19 mouse cellular contexts compared by ENCODE assay signal in the genomic region with DNA sequence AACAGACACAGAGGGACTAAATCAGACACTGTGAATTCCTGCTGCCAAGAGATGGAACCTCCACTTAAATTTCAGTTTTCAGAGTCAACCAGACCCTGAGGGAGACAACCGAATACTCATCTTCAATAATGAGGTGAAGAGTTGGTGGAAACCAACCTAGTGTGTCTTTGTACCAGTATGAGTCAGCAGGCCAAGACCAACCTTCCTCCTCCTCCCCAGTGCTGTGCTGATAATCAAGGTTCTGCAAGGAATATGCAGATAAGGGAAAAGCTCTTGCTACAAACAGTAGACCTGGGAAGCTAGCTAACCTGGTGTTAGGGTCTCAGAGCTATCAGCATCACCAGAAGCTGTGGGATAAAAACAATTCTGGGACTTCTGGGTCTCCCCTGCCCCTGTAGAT.
DNase-seq lines count a peak whose midpoint lies in the region; ATAC-seq and TF ChIP-seq lines count a peak whose summit lies in the region.
"Had no signal": no experiment of that assay in that cellular context is flagged by ENCODE, and none has a peak within 500 bp of the region (broad histone marks: within the 10 kb centered on the region; RNA-seq: fewer than 3 reads in every experiment).

No protein-coding gene starts in this region.

- no peaks in the 10 kb centered on the region for H3K9me3 ChIP-seq in heart, embryonic 15.5 days (replicated peaks)
- no peaks in the 10 kb centered on the region for H3K9me3 ChIP-seq in liver, embryonic 12.5 days (replicated peaks)
- H3K9me3 ChIP-seq in liver, embryonic 14.5 days (ENCODE audit: control insufficient read depth, low read length) = no peaks in the 10 kb centered on the region
- H3K9me3 ChIP-seq in stomach, postnatal 0 days (ENCODE audit: control insufficient read depth, low read length) = no peaks in the 10 kb centered on the region
- H3K9me3 ChIP-seq: embryonic facial prominence, embryonic 12.5 days; forebrain, embryonic 15.5 days; hindbrain, embryonic 15.5 days had no signal

- DNase-seq in heart, postnatal 10 days = no peak
- no peak for DNase-seq in liver
- DNase-seq in liver, embryonic 14.5 days (ENCODE audit: low read depth in 3 of 3, low spot score in 3 of 3) = no peak
- no peak for DNase-seq in stomach, postnatal 0 days (ENCODE audit: low spot score)
- DNase-seq in adrenal gland, adult (ENCODE audit: inconsistent age in 2 of 2, low spot score in 1 of 2) = no peak
- no peak for DNase-seq in neural tube, embryonic 10.5 days (ENCODE audit: extremely low spot score, low spot score)
- DNase-seq: adrenal gland, postnatal 10 days; cerebellum, adult 11 months; cerebellum, adult 8-10 months; cerebellum, postnatal 14 days; gastrocnemius, postnatal 36 days; heart, postnatal 36 days had no signal

- H3K27me3 ChIP-seq in heart, embryonic 15.5 days = no peaks in the 10 kb centered on the region
- H3K27me3 ChIP-seq in liver, embryonic 12.5 days (replicated peaks) = no peaks in the 10 kb centered on the region
- no peaks in the 10 kb centered on the region for H3K27me3 ChIP-seq in liver, embryonic 14.5 days (ENCODE audit: control insufficient read depth, insufficient read depth, low read length)
- no peaks in the 10 kb centered on the region for H3K27me3 ChIP-seq in stomach, postnatal 0 days (ENCODE audit: control insufficient read depth, insufficient read depth, low read length)
- H3K27me3 ChIP-seq: embryonic facial prominence, embryonic 12.5 days; forebrain, embryonic 15.5 days; hindbrain, embryonic 15.5 days had no signal

- no peaks in the 10 kb centered on the region; the same call in 1 of the 2 replicates for H3K36me3 ChIP-seq in heart, embryonic 15.5 days
- no peaks in the 10 kb centered on the region for H3K36me3 ChIP-seq in liver, embryonic 12.5 days
- no peaks in the 10 kb centered on the region for H3K36me3 ChIP-seq in liver, embryonic 14.5 days (replicated peaks; ENCODE audit: control insufficient read depth, insufficient read depth, low read depth)
- H3K36me3 ChIP-seq in stomach, postnatal 0 days (ENCODE audit: control insufficient read depth, insufficient read depth, low read length) = no peaks in the 10 kb centered on the region
- H3K36me3 ChIP-seq: embryonic facial prominence, embryonic 12.5 days; forebrain, embryonic 15.5 days; hindbrain, embryonic 15.5 days had no signal

- H3K9ac ChIP-seq in heart, embryonic 15.5 days = no peak overlapping the region
- no peak overlapping the region for H3K9ac ChIP-seq in liver, embryonic 12.5 days
- H3K9ac ChIP-seq in liver, embryonic 14.5 days (replicated peaks) = no peak overlapping the region
- H3K9ac ChIP-seq in stomach, postnatal 0 days (ENCODE audit: low read length) = no peak overlapping the region
- H3K9ac ChIP-seq: embryonic facial prominence, embryonic 12.5 days; forebrain, embryonic 15.5 days; hindbrain, embryonic 15.5 days had no signal

- ATAC-seq in heart, embryonic 15.5 days (replicated peaks; ENCODE audit: insufficient number of reproducible peaks, insufficient read depth, low FRiP score, low read depth) = no peak
- peak; percentile 85 for ATAC-seq in liver, embryonic 12.5 days
- peak; percentile 60; the same call in 1 of the 2 replicates for ATAC-seq in liver, embryonic 14.5 days (ENCODE audit: insufficient read depth)
- no peak for ATAC-seq in stomach, postnatal 0 days (ENCODE audit: low FRiP score, low TSS enrichment)
- ATAC-seq: forebrain, embryonic 15.5 days; inflammation-experienced regulatory T-cells, adult 6 months had no signal

- WGBS in heart, embryonic 15.5 days = 70% methylated on average over 1 of the region's 1 CpGs
- 61% methylated on average over 1 of the region's 1 CpGs for WGBS in liver, embryonic 12.5 days (ENCODE audit: insufficient replicate concordance)
- WGBS in liver, embryonic 14.5 days (ENCODE audit: insufficient replicate concordance) = 48% methylated on average over 1 of the region's 1 CpGs
- 91% methylated on average over 1 of the region's 1 CpGs for WGBS in stomach, postnatal 0 days

- no peak overlapping the region for H3K4me2 ChIP-seq in heart, embryonic 15.5 days
- H3K4me2 ChIP-seq in liver, embryonic 12.5 days = peak overlapping the region; percentile 16; the same call in 1 of the 2 replicates
- H3K4me2 ChIP-seq in liver, embryonic 14.5 days (ENCODE audit: low read depth) = no peak overlapping the region
- H3K4me2 ChIP-seq in stomach, postnatal 0 days (replicated peaks; ENCODE audit: low read depth) = no peak overlapping the region
- H3K4me2 ChIP-seq: embryonic facial prominence, embryonic 12.5 days; forebrain, embryonic 15.5 days; heart, embryonic 11.5 days; hindbrain, embryonic 15.5 days had no signal

- intact Hi-C loops in heart, postnatal 10 days (cut with DNase I) = no loop called here

- H3K27ac ChIP-seq in heart, embryonic 15.5 days = peak overlapping the region; percentile 4; the same call in 1 of the 2 replicates
- H3K27ac ChIP-seq in liver, embryonic 12.5 days = no peak overlapping the region
- no peak overlapping the region for H3K27ac ChIP-seq in liver, embryonic 14.5 days
- 0 out of 2 replicates have a peak overlapping the region, but pooled peaks have one; percentile 8 for H3K27ac ChIP-seq in stomach, postnatal 0 days (replicated peaks)
- H3K27ac ChIP-seq: embryonic facial prominence, embryonic 12.5 days; forebrain, embryonic 15.5 days; hindbrain, embryonic 15.5 days had no signal

- H3K4me1 ChIP-seq in heart, embryonic 15.5 days (replicated peaks) = peaks cover 24% of the 10 kb centered on the region
- H3K4me1 ChIP-seq in liver, embryonic 12.5 days = peaks cover 34% of the 10 kb centered on the region
- peaks cover 0 to 11% of the 10 kb centered on the region in 2 experiments; a peak in 2 of 4 replicates for H3K4me1 ChIP-seq in liver, embryonic 14.5 days (replicated peaks; ENCODE audit: control insufficient read depth in 2 of 2, insufficient read depth in 2 of 2, low read length in 1 of 2)
- H3K4me1 ChIP-seq in stomach, postnatal 0 days (replicated peaks; ENCODE audit: control insufficient read depth, insufficient read depth) = no peaks in the 10 kb centered on the region
- H3K4me1 ChIP-seq: embryonic facial prominence, embryonic 12.5 days; hindbrain, embryonic 15.5 days had no signal

- no peak for TF ChIP-seq EP300 in liver, embryonic 14.5 days (IDR thresholded peaks at IDR 0.05; ENCODE audit: low read depth)
- TF ChIP-seq EP300 in stomach, postnatal 0 days (optimal IDR thresholded peaks at IDR 0.05) = no peak

- TF ChIP-seq CTCF in liver, embryonic 14.5 days (IDR thresholded peaks at IDR 0.05; ENCODE audit: low read depth) = no peak
- no peak for TF ChIP-seq CTCF in stomach, postnatal 0 days (IDR thresholded peaks at IDR 0.05; ENCODE audit: low read depth)

- H3K4me3 ChIP-seq in heart, embryonic 15.5 days = no peak overlapping the region
- no peak overlapping the region for H3K4me3 ChIP-seq in liver, embryonic 12.5 days
- H3K4me3 ChIP-seq in liver, embryonic 14.5 days (ENCODE audit: insufficient read depth in 1 of 2, low read depth in 2 of 2, low read length in 2 of 2) = no peak overlapping the region
- H3K4me3 ChIP-seq in stomach, postnatal 0 days (ENCODE audit: low read depth, low read length) = no peak overlapping the region
- H3K4me3 ChIP-seq: embryonic facial prominence, embryonic 12.5 days; forebrain, embryonic 15.5 days; hindbrain, embryonic 15.5 days had no signal

Comparison
In these comparisons a context has a peak if more than half of its experiments do, and no peak if none do; other contexts are left out.
1. ATAC-seq: peak in liver, embryonic 12.5 days (single experiment) and liver, embryonic 14.5 days (single experiment); none in heart, embryonic 15.5 days (single experiment) and stomach, postnatal 0 days (single experiment).
2. H3K27ac ChIP-seq: peak in heart, embryonic 15.5 days (single experiment) and stomach, postnatal 0 days (single experiment); none in liver, embryonic 12.5 days (single experiment) and liver, embryonic 14.5 days (single experiment).